Mouse (Mus musculus) G1E (cell line): ENCODE results near the gene Cmya5.

ENCODE experiments used
- CTCF ChIP-seq: IDR thresholded peaks from 2 replicates; pipeline ENCODE4 v1.5.1; 2012; ENCODE audit warnings: low read depth, low read length, inconsistent platforms, mixed read lengths
- GATA1 ChIP-seq: IDR thresholded peaks from 2 replicates; pipeline ENCODE4 v1.6.1; 2012; ENCODE audit warnings: borderline replicate concordance, low read length, inconsistent platforms, mixed read lengths
- GATA2 ChIP-seq: IDR thresholded peaks from 2 replicates; pipeline ENCODE4 v1.6.1; 2012; ENCODE audit warnings: low read depth, low read length, inconsistent platforms, borderline replicate concordance
- POLR2AphosphoS5 ChIP-seq: IDR thresholded peaks from 2 replicates; pipeline ENCODE4 v1.6.1; 2012; ENCODE audit warnings: low read depth, low read length, inconsistent platforms; ENCODE audit not compliant: insufficient replicate concordance
- TAL1 ChIP-seq: conservative IDR thresholded peaks from 2 replicates; pipeline ENCODE4 v1.6.1; 2012; ENCODE audit warnings: low read depth, low read length, inconsistent platforms, mixed read lengths

GRCm38 (mm10) chr13:93128961-93129360 is 15.6 kb downstream of the Cmya5 start:
- TF ChIP-seq CTCF (no peak), GATA1 (no peak), POLR2AphosphoS5 (no peak), TAL1 (no peak), GATA2 (no peak)
